Mouse (Mus musculus): ENCODE measurements around the gene Gpa33. TPM values are rescaled to one million over a fixed set of nuclear protein-coding genes. Genes with fewer than 3 reads are reported as not detected.

Gene Gpa33
- polyA plus RNA-seq, 1 experiment from 2014 or later, result 0.07 TPM

GRCm38 (mm10) chr1:166165159-166165558 lies 35.1 kb downstream of the Gpa33 start:
- ATAC-seq (ENCODE audit: insufficient read depth), result no peak
- WGBS (ENCODE audit: insufficient replicate concordance), result 77% methylated on average over 9 of the region's 9 CpGs

GRCm38 (mm10) chr1:166167405-166167804 lies 37.4 kb downstream of the Gpa33 start:
- WGBS (ENCODE audit: insufficient replicate concordance), result 49% methylated on average over 4 of the region's 4 CpGs
- ATAC-seq (ENCODE audit: insufficient read depth), result no peak
- Histone ChIP-seq H3K4me1 (replicated peaks) (no peaks in the 10 kb centered on the region), H3K9me3 (replicated peaks) (no peaks in the 10 kb centered on the region), H3K27ac (replicated peaks) (no peak overlapping the region), H3K9ac (no peak overlapping the region), H3K27me3 (no peaks in the 10 kb centered on the region), H3K36me3 (replicated peaks) (no peaks in the 10 kb centered on the region), H3K4me3 (replicated peaks) (no peak overlapping the region), H3K4me2 (no peak overlapping the region)

More at GRCm38 (mm10) chr1:166165159-166165558, 35.1 kb downstream of the Gpa33 start:
- Histone ChIP-seq H3K4me2 (no peak overlapping the region), H3K27ac (replicated peaks) (no peak overlapping the region), H3K36me3 (replicated peaks) (no peaks in the 10 kb centered on the region), H3K9ac (no peak overlapping the region), H3K4me1 (replicated peaks) (0 out of 2 replicates have a peak, but pooled peaks cover 2% of the 10 kb centered on the region), H3K4me3 (replicated peaks) (no peak overlapping the region), H3K27me3 (peaks cover 5% of the 10 kb centered on the region), H3K9me3 (replicated peaks) (no peaks in the 10 kb centered on the region)

GRCm38 (mm10) chr1:166168017-166168416 lies 38.0 kb downstream of the Gpa33 start:
- no peaks in the 10 kb centered on the region for H3K36me3 ChIP-seq (replicated peaks)
- ATAC-seq (ENCODE audit: insufficient read depth), result no peak
- H3K4me1 ChIP-seq (replicated peaks), result no peaks in the 10 kb centered on the region
- WGBS (ENCODE audit: insufficient replicate concordance), result 77% methylated on average over 7 of the region's 7 CpGs
- no peaks in the 10 kb centered on the region for H3K27me3 ChIP-seq
- no peak overlapping the region for H3K4me2 ChIP-seq
- no peaks in the 10 kb centered on the region for H3K9me3 ChIP-seq (replicated peaks)
- H3K27ac ChIP-seq (replicated peaks), result no peak overlapping the region
- H3K4me3 ChIP-seq (replicated peaks), result no peak overlapping the region
- H3K9ac ChIP-seq, result no peak overlapping the region

- ATAC-seq (ENCODE audit: insufficient read depth), result no peak
- Histone ChIP-seq H3K36me3 (replicated peaks) (no peaks in the 10 kb centered on the region), H3K4me2 (no peak overlapping the region), H3K4me3 (replicated peaks) (no peak overlapping the region), H3K9ac (no peak overlapping the region), H3K4me1 (replicated peaks) (no peaks in the 10 kb centered on the region), H3K9me3 (replicated peaks) (no peaks in the 10 kb centered on the region), H3K27me3 (no peaks in the 10 kb centered on the region), H3K27ac (replicated peaks) (no peak overlapping the region)
- WGBS (ENCODE audit: insufficient replicate concordance), result 63% methylated on average over 7 of the region's 7 CpGs
Observed at GRCm38 (mm10) chr1:166169713-166170112, 39.7 kb downstream of the Gpa33 start.

GRCm38 (mm10) chr1:166170852-166171251 lies 40.8 kb downstream of the Gpa33 start:
- 72% methylated on average over 12 of the region's 12 CpGs for WGBS (ENCODE audit: insufficient replicate concordance)
- Histone ChIP-seq H3K9ac (no peak overlapping the region), H3K27me3 (no peaks in the 10 kb centered on the region), H3K4me1 (replicated peaks) (no peaks in the 10 kb centered on the region), H3K27ac (replicated peaks) (no peak overlapping the region), H3K4me2 (no peak overlapping the region), H3K4me3 (replicated peaks) (no peak overlapping the region), H3K9me3 (replicated peaks) (no peaks in the 10 kb centered on the region), H3K36me3 (replicated peaks) (no peaks in the 10 kb centered on the region)
- no peak for ATAC-seq (ENCODE audit: insufficient read depth)

- no peaks in the 10 kb centered on the region for H3K36me3 ChIP-seq (replicated peaks)
- WGBS (ENCODE audit: insufficient replicate concordance), result 64% methylated on average over 3 of the region's 3 CpGs
- H3K4me2 ChIP-seq, result no peak overlapping the region
- no peaks in the 10 kb centered on the region for H3K9me3 ChIP-seq (replicated peaks)
- H3K4me3 ChIP-seq (replicated peaks), result no peak overlapping the region
- no peak overlapping the region for H3K27ac ChIP-seq (replicated peaks)
- H3K27me3 ChIP-seq, result no peaks in the 10 kb centered on the region
- H3K4me1 ChIP-seq (replicated peaks), result no peaks in the 10 kb centered on the region
- no peak overlapping the region for H3K9ac ChIP-seq
- no peak for ATAC-seq (ENCODE audit: insufficient read depth)
Observed at GRCm38 (mm10) chr1:166172992-166173391, 43.0 kb downstream of the Gpa33 start.

- Histone ChIP-seq H3K4me1 (replicated peaks) (no peaks in the 10 kb centered on the region), H3K36me3 (replicated peaks) (no peaks in the 10 kb centered on the region), H3K27ac (replicated peaks) (no peak overlapping the region), H3K9ac (no peak overlapping the region), H3K27me3 (no peaks in the 10 kb centered on the region), H3K4me3 (replicated peaks) (no peak overlapping the region), H3K4me2 (no peak overlapping the region), H3K9me3 (replicated peaks) (no peaks in the 10 kb centered on the region)
- ATAC-seq (ENCODE audit: insufficient read depth), result no peak
- WGBS (ENCODE audit: insufficient replicate concordance), result 58% methylated on average over 9 of the region's 9 CpGs
Observed at GRCm38 (mm10) chr1:166173621-166174020, 43.6 kb downstream of the Gpa33 start.

- no peak overlapping the region for H3K4me3 ChIP-seq (replicated peaks)
- no peak overlapping the region for H3K27ac ChIP-seq (replicated peaks)
- H3K9ac ChIP-seq, result no peak overlapping the region
- WGBS (ENCODE audit: insufficient replicate concordance), result 73% methylated on average over 7 of the region's 7 CpGs
- H3K36me3 ChIP-seq (replicated peaks), result no peaks in the 10 kb centered on the region
- no peaks in the 10 kb centered on the region for H3K9me3 ChIP-seq (replicated peaks)
- H3K4me2 ChIP-seq, result no peak overlapping the region
- H3K27me3 ChIP-seq, result no peaks in the 10 kb centered on the region
- no peak for ATAC-seq (ENCODE audit: insufficient read depth)
- no peaks in the 10 kb centered on the region for H3K4me1 ChIP-seq (replicated peaks)
Observed at GRCm38 (mm10) chr1:166181510-166181909, 51.5 kb downstream of the Gpa33 start.

GRCm38 (mm10) chr1:166182952-166183627 lies 53.1 kb downstream of the Gpa33 start:
- Histone ChIP-seq H3K9me3 (replicated peaks) (no peaks in the 10 kb centered on the region), H3K4me2 (no peak overlapping the region), H3K4me3 (replicated peaks) (no peak overlapping the region), H3K36me3 (replicated peaks) (no peaks in the 10 kb centered on the region), H3K4me1 (replicated peaks) (no peaks in the 10 kb centered on the region), H3K9ac (no peak overlapping the region), H3K27me3 (no peaks in the 10 kb centered on the region), H3K27ac (replicated peaks) (no peak overlapping the region)
- 72% methylated on average over 10 of the region's 10 CpGs for WGBS (ENCODE audit: insufficient replicate concordance)
- ATAC-seq (ENCODE audit: insufficient read depth), result no peak

GRCm38 (mm10) chr1:166184391-166185229 lies 54.6 kb downstream of the Gpa33 start:
- Histone ChIP-seq H3K27ac (replicated peaks) (no peak overlapping the region), H3K4me2 (no peak overlapping the region), H3K4me3 (replicated peaks) (no peak overlapping the region), H3K4me1 (replicated peaks) (no peaks in the 10 kb centered on the region), H3K36me3 (replicated peaks) (no peaks in the 10 kb centered on the region), H3K9ac (no peak overlapping the region), H3K27me3 (no peaks in the 10 kb centered on the region), H3K9me3 (replicated peaks) (no peaks in the 10 kb centered on the region)
- ATAC-seq (ENCODE audit: insufficient read depth), result no peak
- 70% methylated on average over 22 of the region's 22 CpGs for WGBS (ENCODE audit: insufficient replicate concordance)

- Histone ChIP-seq H3K27me3 (no peaks in the 10 kb centered on the region), H3K36me3 (replicated peaks) (no peaks in the 10 kb centered on the region), H3K4me3 (replicated peaks) (no peak overlapping the region), H3K4me2 (no peak overlapping the region), H3K4me1 (replicated peaks) (no peaks in the 10 kb centered on the region), H3K9ac (no peak overlapping the region), H3K9me3 (replicated peaks) (no peaks in the 10 kb centered on the region), H3K27ac (replicated peaks) (no peak overlapping the region)
- WGBS (ENCODE audit: insufficient replicate concordance), result 50% methylated on average over 5 of the region's 5 CpGs
- no peak for ATAC-seq (ENCODE audit: insufficient read depth)
Observed at GRCm38 (mm10) chr1:166185357-166185756, 55.3 kb downstream of the Gpa33 start.
